Mouse (Mus musculus) testis, adult 2 months (tissue): ENCODE measurements around the gene Gm13023.

Experiments
- CTCF ChIP-seq: fragments of 200-500 bp; IDR thresholded peaks from 2 replicates; pipeline ENCODE4 v1.5.1; 2012; ENCODE audit warnings: low read depth, mild to moderate bottlenecking, inconsistent platforms, low read length, moderate library complexity; ENCODE audit not compliant: control insufficient read depth, insufficient read depth, insufficient replicate concordance
- POLR2A ChIP-seq: fragments of 200-500 bp; IDR thresholded peaks from 2 replicates; pipeline ENCODE4 v1.6.1; 2012; ENCODE audit warnings: low read depth, mild to moderate bottlenecking, inconsistent platforms, low read length, moderate library complexity; ENCODE audit not compliant: control insufficient read depth

GRCm38 (mm10) chr4:143815993-143816392, 26.8 kb downstream of the Gm13023 start, which contains the start of gene Gm13084:
- TF ChIP-seq POLR2A (no peak), CTCF (no peak)
